Mouse (Mus musculus) stomach, postnatal 0 days (tissue): ENCODE data around the gene Map3k6.

Experiments used
- CTCF ChIP-seq: IDR thresholded peaks from 2 replicates; pipeline ENCODE4 v1.5.1; 2016; ENCODE audit warnings: antibody characterized with exemption, low read depth, mild to moderate bottlenecking, moderate library complexity
- EP300 ChIP-seq: optimal IDR thresholded peaks from 2 replicates; pipeline ENCODE3; 2016; ENCODE audit warnings: antibody characterized with exemption

DNA sequence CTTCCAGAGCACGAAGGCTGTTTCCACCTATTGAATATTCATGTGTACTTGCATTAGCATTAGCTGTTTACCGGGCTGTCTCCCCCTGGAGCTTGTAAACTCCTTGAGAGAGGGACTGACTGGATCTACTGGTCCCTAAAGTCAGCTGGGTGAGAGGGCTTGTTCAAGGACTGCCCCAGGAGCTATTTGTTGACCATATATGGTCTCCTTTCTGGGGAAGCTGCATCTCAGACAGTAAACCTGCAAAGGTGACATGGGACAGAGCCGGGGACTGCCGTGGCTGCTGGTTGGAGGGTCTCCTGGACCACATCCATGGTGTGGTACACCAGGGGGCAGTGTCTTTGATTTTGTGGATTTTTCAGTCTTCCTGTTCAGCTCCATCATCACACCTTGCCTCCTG is 42.0 kb downstream of the Map3k6 start:
- TF ChIP-seq CTCF (peak; percentile 5; the same call in 1 of the 2 replicates), EP300 (no peak)
